Mouse (Mus musculus) macrophage (primary cell): ENCODE measurements around the gene Dnah1. TPM values are rescaled to one million over a fixed set of nuclear protein-coding genes. Genes with fewer than 3 reads are reported as not detected.
A peak's percentile ranks its signal among the peaks of the same experiment; 100 is the strongest.

Experiments used
- H3K27ac ChIP-seq: fragments of 350-480 bp; formaldehyde crosslinking; 2 replicates; pipeline ENCODE4 v1.9.0; 2021
- H3K36me3 ChIP-seq: fragments of 350-480 bp; formaldehyde crosslinking; 2 replicates; pipeline ENCODE4 v1.9.0; 2021; ENCODE audit errors: inconsistent target
- H3K4me3 ChIP-seq: fragments of 350-480 bp; formaldehyde crosslinking; 2 replicates; pipeline ENCODE4 v1.9.0; 2021; ENCODE audit errors: inconsistent target
- H3K79me2 ChIP-seq: fragments of 350-480 bp; formaldehyde crosslinking; 2 replicates; pipeline ENCODE4 v1.9.0; 2021; ENCODE audit errors: inconsistent target
- WGBS: methylation state at CpG from one replicate; pipeline ENCODE4 v1.1.7; 2026; ENCODE audit warnings: inconsistent platforms; ENCODE audit not compliant: missing documents; 5-methylcytosine and 5-hydroxymethylcytosine counted together
- polyA plus RNA-seq: library from polyadenylated mRNA; stranded (reverse); fragments of 250-400 nt; gene quantifications from 3 replicates; pipeline ENCODE4 v1.2.4, GENCODE M21; 2018; ENCODE audit warnings: inconsistent platforms

Dnah1 gene
- polyA plus RNA-seq, 1 experiment from 2014 or later = not detected

- H3K4me3 ChIP-seq = no peak overlapping the region
- WGBS = 84% methylated on average over 4 of the region's 4 CpGs
- no peaks in the 10 kb centered on the region for H3K36me3 ChIP-seq
- H3K27ac ChIP-seq = no peak overlapping the region
- no peaks in the 10 kb centered on the region for H3K79me2 ChIP-seq
Observed at GRCm38 (mm10) chr14:31327681-31328080, 4.0 kb upstream of the Dnah1 start.

- no peaks in the 10 kb centered on the region for H3K36me3 ChIP-seq
- H3K4me3 ChIP-seq = no peak overlapping the region
- H3K27ac ChIP-seq = no peak overlapping the region
- H3K79me2 ChIP-seq = no peaks in the 10 kb centered on the region
- 94% methylated on average over 1 of the region's 1 CpGs for WGBS
Observed at GRCm38 (mm10) chr14:31327196-31327595, 3.5 kb upstream of the Dnah1 start.

- H3K79me2 ChIP-seq = no peaks in the 10 kb centered on the region
- H3K36me3 ChIP-seq = no peaks in the 10 kb centered on the region
- H3K27ac ChIP-seq = no peak overlapping the region
- 92% methylated on average over 7 of the region's 7 CpGs for WGBS
- no peak overlapping the region for H3K4me3 ChIP-seq
Observed at GRCm38 (mm10) chr14:31326770-31327169, 3.1 kb upstream of the Dnah1 start.

- WGBS = 55% methylated on average over 5 of the region's 5 CpGs
- H3K27ac ChIP-seq = no peak overlapping the region
- no peaks in the 10 kb centered on the region for H3K79me2 ChIP-seq
- no peaks in the 10 kb centered on the region for H3K36me3 ChIP-seq
- no peak overlapping the region for H3K4me3 ChIP-seq
Observed at GRCm38 (mm10) chr14:31325551-31325950, 1.9 kb upstream of the Dnah1 start.

GRCm38 (mm10) chr14:31324851-31325250, 1.2 kb upstream of the Dnah1 start:
- Histone ChIP-seq H3K27ac (no peak overlapping the region), H3K36me3 (no peaks in the 10 kb centered on the region), H3K79me2 (no peaks in the 10 kb centered on the region), H3K4me3 (no peak overlapping the region)
- WGBS = 79% methylated on average over 10 of the region's 10 CpGs

- peak overlapping the region; percentile 26 for H3K4me3 ChIP-seq
- H3K27ac ChIP-seq = no peak overlapping the region
Observed at GRCm38 (mm10) chr14:31323189-31323588, 507 bp downstream of the Dnah1 start.

GRCm38 (mm10) chr14:31322191-31322590, 1.5 kb downstream of the Dnah1 start:
- Histone ChIP-seq H3K4me3 (no peak overlapping the region), H3K79me2 (no peaks in the 10 kb centered on the region), H3K27ac (no peak overlapping the region), H3K36me3 (no peaks in the 10 kb centered on the region)
- WGBS = 92% methylated on average over 3 of the region's 3 CpGs

More at GRCm38 (mm10) chr14:31323189-31323588, 507 bp downstream of the Dnah1 start:
- Histone ChIP-seq H3K79me2 (no peaks in the 10 kb centered on the region), H3K36me3 (no peaks in the 10 kb centered on the region)
- WGBS = 60% methylated on average over 4 of the region's 4 CpGs

GRCm38 (mm10) chr14:31321181-31321580, 2.5 kb downstream of the Dnah1 start:
- no peak overlapping the region for H3K27ac ChIP-seq
- no peaks in the 10 kb centered on the region for H3K79me2 ChIP-seq
- no peak overlapping the region for H3K4me3 ChIP-seq
- H3K36me3 ChIP-seq = no peaks in the 10 kb centered on the region
- WGBS = 96% methylated on average over 11 of the region's 11 CpGs

- no peak overlapping the region for H3K4me3 ChIP-seq
- WGBS = 93% methylated on average over 10 of the region's 10 CpGs
- H3K36me3 ChIP-seq = no peaks in the 10 kb centered on the region
- no peak overlapping the region for H3K27ac ChIP-seq
- H3K79me2 ChIP-seq = no peaks in the 10 kb centered on the region
Observed at GRCm38 (mm10) chr14:31319546-31319945, 4.2 kb downstream of the Dnah1 start.

- WGBS = 87% methylated on average over 3 of the region's 3 CpGs
- Histone ChIP-seq H3K27ac (no peak overlapping the region), H3K36me3 (no peaks in the 10 kb centered on the region), H3K4me3 (no peak overlapping the region), H3K79me2 (no peaks in the 10 kb centered on the region)
Observed at GRCm38 (mm10) chr14:31317754-31318153, 5.9 kb downstream of the Dnah1 start.

- H3K27ac ChIP-seq = no peak overlapping the region
- no peak overlapping the region for H3K4me3 ChIP-seq
- no peaks in the 10 kb centered on the region for H3K36me3 ChIP-seq
- no peaks in the 10 kb centered on the region for H3K79me2 ChIP-seq
- WGBS = 91% methylated on average over 12 of the region's 12 CpGs
Observed at GRCm38 (mm10) chr14:31316613-31317012, 7.1 kb downstream of the Dnah1 start.

- 35% methylated on average over 3 of the region's 3 CpGs for whole genome bisulfite sequencing
- H3K4me3 ChIP-seq = no peak overlapping the region
- no peak overlapping the region for H3K27ac ChIP-seq
- no peaks in the 10 kb centered on the region for H3K36me3 ChIP-seq
- H3K79me2 ChIP-seq = no peaks in the 10 kb centered on the region
Observed at GRCm38 (mm10) chr14:31313192-31313591, 10.5 kb downstream of the Dnah1 start.

- no peak overlapping the region for H3K27ac ChIP-seq
- no peak overlapping the region for H3K4me3 ChIP-seq
- WGBS = 90% methylated on average over 8 of the region's 8 CpGs
- no peaks in the 10 kb centered on the region for H3K36me3 ChIP-seq
- H3K79me2 ChIP-seq = no peaks in the 10 kb centered on the region
Observed at GRCm38 (mm10) chr14:31285728-31286127, 38.0 kb downstream of the Dnah1 start.

GRCm38 (mm10) chr14:31272164-31272563, 51.5 kb downstream of the Dnah1 start:
- no peaks in the 10 kb centered on the region for H3K79me2 ChIP-seq
- WGBS = 29% methylated on average over 7 of the region's 7 CpGs
- H3K27ac ChIP-seq = no peak overlapping the region
- no peak overlapping the region for H3K4me3 ChIP-seq
- H3K36me3 ChIP-seq = no peaks in the 10 kb centered on the region

- H3K27ac ChIP-seq = no peak overlapping the region
- 92% methylated on average over 6 of the region's 6 CpGs for WGBS
- no peaks in the 10 kb centered on the region for H3K36me3 ChIP-seq
- H3K79me2 ChIP-seq = no peaks in the 10 kb centered on the region
- H3K4me3 ChIP-seq = no peak overlapping the region
Observed at GRCm38 (mm10) chr14:31271121-31271520, 52.6 kb downstream of the Dnah1 start.

GRCm38 (mm10) chr14:31269456-31270100, 54.1 kb downstream of the Dnah1 start:
- Histone ChIP-seq H3K27ac (no peak overlapping the region), H3K36me3 (no peaks in the 10 kb centered on the region), H3K79me2 (no peaks in the 10 kb centered on the region), H3K4me3 (no peak overlapping the region)
- 33% methylated on average over 27 of the region's 28 CpGs for WGBS
